Mouse (Mus musculus) cerebellum, adult 2 months (tissue): ENCODE results near the gene Prss38.

Experiments
- CTCF ChIP-seq: fragments of 200-500 bp; IDR thresholded peaks from 2 replicates; pipeline ENCODE4 v1.5.1; 2011; ENCODE audit warnings: low read depth, mild to moderate bottlenecking, control low read depth, low read length, moderate library complexity, borderline replicate concordance; ENCODE audit not compliant: insufficient read depth
- POLR2A ChIP-seq: fragments of 200-500 bp; IDR thresholded peaks from 2 replicates; pipeline ENCODE4 v1.6.1; 2011; ENCODE audit warnings: low read length, control low read depth, borderline replicate concordance; ENCODE audit not compliant: insufficient read depth

- TF ChIP-seq CTCF (no peak), POLR2A (no peak)
These were observed 42.5 kb downstream of the Prss38 start for GRCm38 (mm10) chr11:59332938-59333337.
